Mouse (Mus musculus) retina, adult 2 months (tissue): ENCODE data around the gene Slc7a5.

ENCODE experiments used
- DNase-seq: peaks from one replicate; pipeline ENCODE4 v3.0.0-alpha.2; 2012; ENCODE audit warnings: low read depth, low spot score

Gene Slc7a5

GRCm38 (mm10) chr8:121936391-121936790 is 28.9 kb upstream of the Slc7a5 start:
- no peak for DNase-seq

- no peak for DNase-seq
These were observed 28.1 kb upstream of the Slc7a5 start for GRCm38 (mm10) chr8:121935341-121936294.

- no peak for DNase-seq
These were observed 27.4 kb upstream of the Slc7a5 start for GRCm38 (mm10) chr8:121934923-121935322.

- no peak for DNase-seq
These were observed 27.0 kb upstream of the Slc7a5 start for GRCm38 (mm10) chr8:121934506-121934905.

- no peak for DNase-seq
These were observed 25.4 kb upstream of the Slc7a5 start for GRCm38 (mm10) chr8:121932668-121933520.

GRCm38 (mm10) chr8:121932026-121932667 is 24.7 kb upstream of the Slc7a5 start:
- DNase-seq, result no peak

GRCm38 (mm10) chr8:121931571-121931970 is 24.1 kb upstream of the Slc7a5 start:
- no peak for DNase-seq

- no peak for DNase-seq
These were observed 22.6 kb upstream of the Slc7a5 start for GRCm38 (mm10) chr8:121930047-121930446.

- DNase-seq, result no peak
These were observed 19.8 kb upstream of the Slc7a5 start for GRCm38 (mm10) chr8:121927316-121927715.

GRCm38 (mm10) chr8:121926266-121926665 is 18.8 kb upstream of the Slc7a5 start:
- no peak for DNase-seq

GRCm38 (mm10) chr8:121925624-121926023 is 18.1 kb upstream of the Slc7a5 start:
- DNase-seq, result peak; percentile 56

- no peak for DNase-seq
These were observed 17.2 kb upstream of the Slc7a5 start for GRCm38 (mm10) chr8:121924681-121925080.

- DNase-seq, result no peak
These were observed 14.6 kb upstream of the Slc7a5 start for GRCm38 (mm10) chr8:121922101-121922500.

- DNase-seq, result no peak
These were observed 14.1 kb upstream of the Slc7a5 start for GRCm38 (mm10) chr8:121921582-121921981.

- DNase-seq, result no peak
These were observed 12.2 kb upstream of the Slc7a5 start for GRCm38 (mm10) chr8:121919731-121920130.

- no peak for DNase-seq
These were observed 11.7 kb upstream of the Slc7a5 start for GRCm38 (mm10) chr8:121919158-121919557.

- no peak for DNase-seq
These were observed 5.9 kb upstream of the Slc7a5 start for GRCm38 (mm10) chr8:121913378-121913777.

GRCm38 (mm10) chr8:121912831-121913230 is 5.3 kb upstream of the Slc7a5 start:
- no peak for DNase-seq

GRCm38 (mm10) chr8:121911987-121912386 is 4.5 kb upstream of the Slc7a5 start:
- no peak for DNase-seq

- no peak for DNase-seq
These were observed 3.9 kb upstream of the Slc7a5 start for GRCm38 (mm10) chr8:121911400-121911799.

GRCm38 (mm10) chr8:121909663-121910062 is 2.2 kb upstream of the Slc7a5 start:
- DNase-seq, result peak; percentile 67

GRCm38 (mm10) chr8:121909148-121909541 is 1.7 kb upstream of the Slc7a5 start:
- DNase-seq, result no peak
